Mouse (Mus musculus) heart, embryonic 14.5 days (tissue): ENCODE data around the gene Parp14. TPM values are rescaled to one million over a fixed set of nuclear protein-coding genes. Genes with fewer than 3 reads are reported as not detected.

Source experiments
- ATAC-seq: fragments of 200-750 bp; cut with Nextera tagmentation; 2 replicates; pipeline ENCODE4 v1.8.0; 2017; ENCODE audit warnings: low read depth, moderate TSS enrichment; ENCODE audit not compliant: insufficient number of reproducible peaks, insufficient read depth, low FRiP score
- H3K27ac ChIP-seq, 2 experiments: fragments of 200-500 bp in 1 of 2; fragments of 300-500 bp in 1 of 2; sonication (generic) in 1 of 2; replicated peaks in 1 of 2; 2 replicates each; pipeline ENCODE4 v1.5.1; 2012 to 2014; ENCODE audit warnings: low read depth in 2 of 2, low read length in 2 of 2, control low read depth in 1 of 2, mild to moderate bottlenecking in 1 of 2, mixed read lengths in 1 of 2; ENCODE audit not compliant: control insufficient read depth in 1 of 2, insufficient read depth in 1 of 2
- H3K27me3 ChIP-seq: fragments of 300-500 bp; sonication (generic); 2 replicates; pipeline ENCODE4 v1.6.1; 2014; ENCODE audit warnings: mild to moderate bottlenecking, low read length, control low read depth; ENCODE audit not compliant: control insufficient read depth, insufficient read depth
- H3K36me3 ChIP-seq: fragments of 300-500 bp; sonication (generic); 2 replicates; pipeline ENCODE4 v1.6.1; 2014; ENCODE audit warnings: mild to moderate bottlenecking, control low read depth, low read length, mixed read lengths; ENCODE audit not compliant: control insufficient read depth, insufficient read depth
- H3K4me1 ChIP-seq, 2 experiments: fragments of 200-500 bp in 1 of 2; fragments of 300-500 bp in 1 of 2; sonication (generic) in 1 of 2; 2 replicates each; pipeline ENCODE4 v1.6.1; 2012 to 2014; ENCODE audit warnings: low read length in 2 of 2, control low read depth in 1 of 2, mixed read lengths in 1 of 2; ENCODE audit not compliant: control insufficient read depth in 2 of 2, insufficient read depth in 2 of 2
- H3K4me2 ChIP-seq: fragments of 300-500 bp; sonication (generic); 2 replicates; pipeline ENCODE4 v1.6.1; 2014; ENCODE audit warnings: mild to moderate bottlenecking, low read length
- H3K4me3 ChIP-seq, 2 experiments: fragments of 200-500 bp in 1 of 2; fragments of 300-500 bp in 1 of 2; sonication (generic) in 1 of 2; 2 replicates each; pipeline ENCODE4 v1.5.1; 2012 to 2014; ENCODE audit warnings: low read length in 2 of 2, mild to moderate bottlenecking in 2 of 2, control low read depth in 1 of 2, low read depth in 1 of 2, moderate library complexity in 1 of 2; ENCODE audit not compliant: control insufficient read depth in 1 of 2, insufficient read depth in 1 of 2
- H3K9ac ChIP-seq: fragments of 300-500 bp; sonication (generic); 2 replicates; pipeline ENCODE4 v1.6.1; 2014; ENCODE audit warnings: mild to moderate bottlenecking, low read length
- H3K9me3 ChIP-seq: fragments of 300-500 bp; sonication (generic); 2 replicates; pipeline ENCODE4 v1.6.1; 2016; ENCODE audit warnings: low read length, control low read depth; ENCODE audit not compliant: control insufficient read depth
- WGBS: fragments of 180-500 bp; shearing (Covaris S2); extraction: QIAGEN DNeasy Blood & Tissue Kit; methylation state at CpG from one replicate; pipeline ENCODE4 v1.1.7; 2014; 5-methylcytosine and 5-hydroxymethylcytosine counted together
- polyA plus RNA-seq: library from polyadenylated mRNA; unstranded; fragments of >200 nt; fragmentation: Nextera tagmentation; extraction: Ambion mirVana; gene quantifications from 2 replicates; pipeline ENCODE4 v1.2.1, GENCODE M21; 2014

The Parp14 gene
- polyA plus RNA-seq = 1.1 and 1.3 TPM in 2 replicates

GRCm38 (mm10) chr16:35871048-35871851, at the start of gene Parp14:
Gene Parp14, minus strand, starts transcription at chr16:35871544.
- Histone ChIP-seq H3K4me2 (peak within 1 kb of the TSS; percentile 95), H3K36me3 (no peaks in the 10 kb centered on the region), H3K9ac (peak within 1 kb of the TSS; percentile 84), H3K27ac (no peak within 1 kb of the TSS), H3K27me3 (peaks cover 20% of the 10 kb centered on the region), H3K4me3 (peak within 1 kb of the TSS; percentile 80 to 85), H3K9me3 (no peaks in the 10 kb centered on the region), H3K4me1 (peaks cover 5 to 8% of the 10 kb centered on the region in 2 experiments)
- 1% methylated on average over 38 of the region's 38 CpGs for WGBS
- peak; percentile 46; the same call in 1 of the 2 replicates for ATAC-seq

DNA sequence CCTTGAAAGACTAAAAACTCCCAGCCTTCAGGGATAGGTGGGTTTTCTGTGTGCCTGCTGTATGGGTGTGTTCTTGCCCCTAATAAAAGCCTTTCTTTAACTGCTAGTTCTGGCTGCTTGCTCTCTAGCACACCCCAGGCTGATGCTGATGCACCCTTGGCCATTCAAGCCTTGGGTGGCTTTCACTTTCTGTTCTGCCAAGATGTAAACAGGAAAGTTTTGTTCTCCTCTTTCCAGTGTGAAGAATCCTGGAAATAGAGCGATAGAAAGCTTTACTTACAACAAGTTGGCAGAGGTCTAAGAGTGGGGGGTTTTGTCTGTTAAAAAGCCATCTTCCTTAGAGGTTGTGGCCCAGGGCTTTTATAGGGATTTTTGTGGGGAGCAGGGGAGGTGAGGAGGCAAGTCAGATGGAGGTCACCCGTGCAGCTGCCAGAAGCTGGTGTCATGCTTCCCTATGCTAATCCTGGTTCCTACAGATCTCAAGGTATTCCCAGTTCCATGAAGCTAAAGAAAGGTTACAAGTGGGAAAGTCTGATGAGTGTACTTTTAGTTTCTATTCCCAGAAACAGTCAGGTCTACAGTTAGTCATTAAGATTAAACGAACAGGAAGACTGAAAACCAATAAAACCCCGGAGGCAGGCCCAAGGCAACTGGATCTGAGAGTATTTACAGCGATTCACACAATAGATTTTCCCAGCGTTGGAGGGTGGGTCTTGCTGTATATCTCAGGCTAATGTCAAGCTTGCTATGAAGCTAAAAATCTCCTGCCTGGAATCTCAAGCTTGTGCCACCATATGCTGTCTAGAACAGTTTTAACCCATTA, 47.6 kb upstream of the Parp14 start:
- Histone ChIP-seq H3K36me3 (no peaks in the 10 kb centered on the region), H3K27me3 (no peaks in the 10 kb centered on the region), H3K9ac (no peak overlapping the region), H3K4me3 (no peak overlapping the region), H3K9me3 (no peaks in the 10 kb centered on the region), H3K4me1 (peaks cover 4 to 8% of the 10 kb centered on the region in 2 experiments; a peak in 3 of 4 replicates), H3K27ac (no peak overlapping the region), H3K4me2 (no peak overlapping the region)
- WGBS = 84% methylated on average over 6 of the region's 6 CpGs
- no peak for ATAC-seq

DNA sequence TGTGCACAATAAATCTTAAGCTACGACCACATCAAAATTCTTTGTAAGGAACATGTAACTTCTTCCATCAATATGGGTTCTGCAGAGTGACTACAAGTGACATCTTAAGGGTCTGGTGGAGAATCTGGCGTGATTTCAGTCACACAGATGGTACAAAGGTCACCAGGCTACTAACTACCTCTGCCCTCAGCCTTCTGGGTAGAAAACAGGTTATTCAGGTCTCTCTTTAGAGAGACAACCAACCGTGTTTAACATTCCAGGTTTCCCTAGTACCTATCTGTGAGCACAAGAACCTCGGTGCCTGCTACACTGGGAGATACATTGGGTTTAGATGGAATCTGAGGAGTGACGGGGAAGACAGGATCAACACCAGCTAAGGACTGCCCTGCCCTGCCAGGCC, 43.0 kb upstream of the Parp14 start:
- Histone ChIP-seq H3K27ac (no peak overlapping the region), H3K4me3 (no peak overlapping the region), H3K4me2 (no peak overlapping the region), H3K4me1 (peaks cover 4 to 10% of the 10 kb centered on the region in 2 experiments; a peak in 3 of 4 replicates), H3K36me3 (no peaks in the 10 kb centered on the region), H3K27me3 (no peaks in the 10 kb centered on the region), H3K9me3 (no peaks in the 10 kb centered on the region), H3K9ac (no peak overlapping the region)
- ATAC-seq = no peak
- 63% methylated on average over 5 of the region's 5 CpGs for WGBS

DNA sequence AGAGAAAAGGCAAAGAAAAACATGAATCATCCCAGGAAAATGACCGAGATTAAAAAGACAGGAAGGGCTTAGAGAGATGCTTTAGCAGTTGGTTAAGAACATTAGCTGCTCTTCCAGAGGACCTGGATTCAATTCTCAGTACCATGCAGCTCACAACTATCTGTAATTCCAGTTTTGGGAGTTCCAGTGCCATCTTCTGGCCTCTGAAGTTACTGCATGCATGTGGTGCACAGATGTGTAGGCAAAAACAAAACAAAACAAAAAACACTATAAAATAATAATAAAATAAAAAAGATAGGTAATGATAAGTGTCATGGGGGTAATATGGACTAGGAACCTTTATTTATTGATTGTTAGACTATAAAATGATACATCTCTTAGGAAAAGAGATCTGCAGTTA, 42.2 kb upstream of the Parp14 start:
- no peaks in the 10 kb centered on the region for H3K27me3 ChIP-seq
- no peaks in the 10 kb centered on the region for H3K9me3 ChIP-seq
- no peak for ATAC-seq
- WGBS = 72% methylated on average over 1 of the region's 1 CpGs
- H3K4me1 ChIP-seq = peaks cover 4 to 10% of the 10 kb centered on the region in 2 experiments; a peak in 3 of 4 replicates
- H3K4me2 ChIP-seq = no peak overlapping the region
- no peak overlapping the region for H3K4me3 ChIP-seq
- H3K9ac ChIP-seq = no peak overlapping the region
- no peaks in the 10 kb centered on the region for H3K36me3 ChIP-seq
- no peak overlapping the region for H3K27ac ChIP-seq

- ATAC-seq = no peak
- no peaks in the 10 kb centered on the region for H3K9me3 ChIP-seq
These were observed 40.1 kb upstream of the Parp14 start for GRCm38 (mm10) chr16:35911449-35911848.

DNA sequence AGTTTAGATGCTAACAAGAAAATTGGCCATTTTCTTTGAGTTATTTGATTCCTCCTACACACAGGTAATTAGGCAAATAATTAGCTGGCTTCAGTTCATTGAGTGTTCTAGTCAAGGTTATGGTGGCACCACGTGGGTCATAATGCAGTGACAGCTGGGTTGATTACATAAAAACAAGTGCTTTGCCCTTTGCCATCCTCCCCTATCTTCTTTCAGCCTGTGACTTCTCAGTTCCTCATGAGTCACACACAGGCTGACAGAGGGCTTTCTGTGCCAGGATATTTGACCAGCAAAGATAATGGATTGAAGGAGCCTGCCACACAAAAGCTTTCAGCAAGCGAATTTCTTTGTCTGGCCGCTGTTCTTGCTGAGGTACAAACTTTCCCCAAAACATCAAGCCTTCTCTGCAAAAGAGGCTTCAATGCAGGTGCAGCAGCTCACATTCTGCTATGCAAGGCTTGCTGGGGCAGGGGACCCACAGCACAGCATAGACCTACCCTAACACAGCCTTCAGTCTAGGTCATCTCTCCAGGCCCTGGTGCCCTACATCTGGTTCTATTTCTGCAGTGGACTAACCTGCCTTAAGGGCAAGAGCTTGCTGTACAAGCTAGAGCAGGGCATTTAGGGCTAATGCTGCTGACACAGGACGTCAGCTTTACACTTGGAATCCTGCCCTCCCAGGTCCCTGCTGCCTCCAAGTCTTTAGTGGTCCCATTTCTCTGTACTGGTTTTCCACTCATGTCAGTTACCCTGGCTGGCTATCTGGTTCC, 36.3 kb upstream of the Parp14 start:
- no peak overlapping the region for H3K4me2 ChIP-seq
- H3K27me3 ChIP-seq = no peaks in the 10 kb centered on the region
- no peak overlapping the region for H3K4me3 ChIP-seq
- no peak for ATAC-seq
- H3K9ac ChIP-seq = no peak overlapping the region; the same call in 1 of the 2 replicates
- WGBS = 38% methylated on average over 4 of the region's 4 CpGs
- H3K27ac ChIP-seq = peak overlapping the region in 1 of 2 experiments; percentile 45; a peak in 2 of 4 replicates
- peaks cover 4 to 9% of the 10 kb centered on the region in 2 experiments for H3K4me1 ChIP-seq
- H3K9me3 ChIP-seq = no peaks in the 10 kb centered on the region
- no peaks in the 10 kb centered on the region for H3K36me3 ChIP-seq

More at GRCm38 (mm10) chr16:35911449-35911848, 40.1 kb upstream of the Parp14 start:
- Histone ChIP-seq H3K27me3 (no peaks in the 10 kb centered on the region), H3K4me3 (no peak overlapping the region), H3K4me1 (peaks cover 8 to 17% of the 10 kb centered on the region in 2 experiments), H3K27ac (no peak overlapping the region), H3K36me3 (no peaks in the 10 kb centered on the region), H3K4me2 (no peak overlapping the region), H3K9ac (no peak overlapping the region)
- 34% methylated on average over 3 of the region's 3 CpGs for WGBS

DNA sequence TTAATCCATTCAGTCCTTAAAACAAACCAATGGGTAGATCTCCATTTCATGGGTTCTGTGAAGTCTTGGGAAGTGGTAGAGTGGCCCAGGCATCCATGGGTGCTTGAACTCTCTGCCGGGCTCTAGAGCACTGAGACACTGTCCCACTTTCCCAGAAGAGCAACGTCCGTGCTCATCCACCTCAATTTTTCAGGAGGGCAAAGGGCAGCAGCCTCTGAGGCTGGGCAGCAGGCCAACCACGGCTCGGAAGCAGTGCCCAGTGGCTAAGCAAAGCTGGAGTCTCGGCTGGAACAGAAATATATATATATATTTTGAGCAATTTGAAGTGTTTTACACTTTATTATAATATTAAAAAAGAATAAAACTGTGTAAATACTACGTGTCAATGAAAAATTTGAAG, 35.5 kb upstream of the Parp14 start:
- Histone ChIP-seq H3K9ac (no peak overlapping the region), H3K27me3 (no peaks in the 10 kb centered on the region), H3K4me1 (peaks cover 4 to 9% of the 10 kb centered on the region in 2 experiments), H3K4me2 (no peak overlapping the region), H3K36me3 (no peaks in the 10 kb centered on the region), H3K4me3 (no peak overlapping the region), H3K27ac (no peak overlapping the region), H3K9me3 (no peaks in the 10 kb centered on the region)
- 67% methylated on average over 7 of the region's 7 CpGs for WGBS
- no peak for ATAC-seq
